Mouse (Mus musculus) embryo, embryonic 10.5 days (tissue): ENCODE measurements around the gene Vps8.

ENCODE experiments used
- DNase-seq: peaks from one replicate; pipeline ENCODE4 v3.0.0-alpha.2; 2015; ENCODE audit warnings: low spot score

Vps8 gene

DNA sequence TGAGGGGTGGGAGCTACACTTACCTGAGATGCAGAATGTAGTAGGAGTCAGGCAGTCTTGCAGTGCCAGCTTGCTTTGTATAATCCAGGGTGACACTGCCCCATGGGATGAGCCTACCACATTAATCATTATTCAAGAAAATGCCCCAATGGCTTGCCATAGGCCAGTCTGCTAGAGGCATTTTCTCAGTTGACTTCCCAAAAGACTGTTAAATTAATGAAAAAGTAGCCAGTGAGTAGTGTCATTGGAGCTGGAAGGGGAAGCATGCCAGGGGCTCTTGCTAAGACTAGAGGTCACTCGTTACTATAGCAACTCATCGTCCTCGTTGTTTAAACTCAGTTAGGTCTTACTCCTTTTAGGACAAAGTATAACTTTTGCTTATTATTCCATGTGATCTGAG lies 130.6 kb downstream of the Vps8 start:
- no peak for DNase-seq

- no peak for DNase-seq
Observed at GRCm38 (mm10) chr16:21562625-21563300, 139.8 kb downstream of the Vps8 start.

DNA sequence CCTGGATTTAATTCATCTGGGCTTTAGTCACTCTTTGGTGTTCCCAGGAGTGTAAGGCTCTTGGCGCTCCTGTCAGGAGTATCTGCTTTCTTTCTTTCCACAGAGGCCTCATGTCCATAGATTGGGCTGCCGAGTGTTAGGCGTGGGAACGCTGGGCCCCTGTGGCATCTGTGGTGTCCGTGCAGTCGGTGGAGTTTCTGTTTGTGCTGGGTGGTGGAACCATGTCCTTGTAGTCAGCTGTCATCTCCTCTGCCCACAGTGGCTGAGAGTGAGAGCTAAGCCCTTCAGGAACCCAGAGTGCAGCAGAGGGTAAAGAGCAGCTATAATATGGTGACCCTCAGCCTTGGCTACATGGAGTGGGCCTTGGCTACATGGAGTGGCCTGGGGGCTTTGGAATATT lies 140.4 kb downstream of the Vps8 start:
- DNase-seq, result no peak

DNA sequence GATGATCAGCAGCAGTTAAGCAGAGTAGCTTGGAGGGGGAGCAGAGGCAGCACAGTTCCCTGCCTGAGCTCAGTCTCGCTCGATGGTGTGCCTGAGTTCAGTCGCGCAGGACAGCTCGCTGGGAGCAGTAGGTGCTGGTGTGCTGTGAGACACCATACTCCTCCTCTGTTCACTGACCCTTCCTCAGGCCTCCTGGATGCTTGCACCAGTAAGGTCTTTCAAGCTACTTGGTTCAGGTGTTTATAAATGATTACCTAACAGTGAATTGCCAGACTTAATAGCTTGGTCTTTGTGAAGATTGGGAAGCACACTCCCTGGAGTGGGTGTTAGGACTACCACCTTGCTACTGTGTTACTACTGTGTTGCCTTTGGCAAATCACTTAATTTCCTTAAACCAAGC lies 144.2 kb downstream of the Vps8 start:
- DNase-seq, result no peak

- DNase-seq, result no peak
Observed at GRCm38 (mm10) chr16:21569952-21570351, 147.0 kb downstream of the Vps8 start.

DNA sequence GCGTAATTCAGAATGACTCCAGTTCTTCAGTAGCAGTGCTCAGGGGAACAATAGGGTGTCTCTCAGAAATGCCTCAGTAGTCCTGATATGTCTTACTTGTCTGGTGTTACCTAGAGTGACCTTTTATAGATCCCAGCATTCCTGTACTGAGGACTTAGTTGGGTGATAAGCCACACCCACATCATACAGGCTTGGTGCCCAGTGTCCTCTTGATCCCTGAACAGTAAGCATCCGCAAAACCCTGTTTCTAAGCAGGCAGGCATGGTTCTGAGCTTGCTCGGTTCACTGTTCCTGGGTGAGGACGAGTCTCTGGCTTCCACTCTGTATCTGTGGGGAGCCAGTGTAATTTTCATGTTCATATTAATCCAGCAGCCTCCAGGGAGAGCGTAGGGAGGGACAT lies 147.9 kb downstream of the Vps8 start:
- DNase-seq, result no peak

DNA sequence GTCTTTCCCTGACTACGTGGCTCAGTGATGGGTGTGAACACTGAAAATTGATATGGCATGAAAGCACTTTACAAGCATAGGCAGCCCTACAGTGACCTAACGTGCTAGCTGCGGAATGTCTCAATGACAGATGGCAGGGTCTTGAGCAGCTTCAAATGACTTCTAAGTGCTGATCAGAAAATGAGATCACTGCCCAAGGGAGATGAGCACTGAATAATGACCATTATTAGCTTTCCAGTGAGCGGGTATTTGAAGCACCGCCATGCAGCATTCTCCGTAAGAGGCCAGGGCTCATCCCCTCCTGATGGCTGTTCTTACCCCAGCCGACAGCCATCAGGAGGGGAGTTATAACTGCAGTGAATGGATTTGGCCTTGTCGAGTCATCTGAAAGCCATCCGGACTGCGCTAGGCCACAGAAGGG lies 153.1 kb downstream of the Vps8 start:
- DNase-seq, result peak; percentile 61

DNA sequence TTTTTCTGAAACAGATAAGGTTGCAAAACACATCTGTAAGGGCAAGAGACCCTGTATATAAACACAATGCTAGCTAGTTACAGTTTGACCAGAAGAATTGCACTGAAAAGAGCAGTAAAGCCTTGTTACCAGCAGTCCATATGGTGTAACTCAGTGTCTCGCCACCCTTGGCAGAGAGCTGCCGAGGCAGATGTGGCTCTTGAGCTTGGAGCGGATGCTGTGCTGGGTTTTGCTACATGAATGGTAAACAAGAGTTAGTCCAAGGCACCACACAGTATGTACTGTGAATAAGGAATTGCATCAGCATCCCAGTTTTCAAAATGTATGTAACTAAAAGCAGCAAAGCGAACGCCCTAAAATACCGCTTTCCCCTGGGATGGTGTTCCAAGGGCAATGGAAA lies 166.2 kb downstream of the Vps8 start:
- DNase-seq, result no peak

GRCm38 (mm10) chr16:21590806-21591205 lies 167.9 kb downstream of the Vps8 start:
- peak; percentile 27 for DNase-seq

DNA sequence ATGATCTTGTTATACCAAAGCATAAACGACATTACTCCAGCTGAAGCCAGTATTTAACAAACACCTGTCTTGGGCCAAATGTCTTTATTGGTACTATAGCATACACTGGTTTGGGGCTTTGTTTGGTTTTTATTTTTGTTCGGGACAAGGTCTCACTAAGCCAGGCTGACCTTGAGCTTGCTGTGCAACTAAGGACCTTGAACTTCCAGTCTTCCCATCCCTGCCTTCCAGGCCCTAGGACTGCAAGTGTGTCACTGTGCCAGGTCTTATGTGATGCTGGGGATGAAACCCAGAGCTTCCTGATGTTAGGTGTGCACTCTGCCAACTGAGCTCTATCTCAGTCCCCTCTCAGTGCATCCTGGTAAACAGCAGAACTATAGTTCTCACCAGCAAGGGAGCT lies 168.6 kb downstream of the Vps8 start:
- no peak for DNase-seq

GRCm38 (mm10) chr16:21595539-21595938 lies 172.6 kb downstream of the Vps8 start:
- DNase-seq, result no peak

GRCm38 (mm10) chr16:21604354-21604753 lies 181.4 kb downstream of the Vps8 start:
- DNase-seq, result no peak

DNA sequence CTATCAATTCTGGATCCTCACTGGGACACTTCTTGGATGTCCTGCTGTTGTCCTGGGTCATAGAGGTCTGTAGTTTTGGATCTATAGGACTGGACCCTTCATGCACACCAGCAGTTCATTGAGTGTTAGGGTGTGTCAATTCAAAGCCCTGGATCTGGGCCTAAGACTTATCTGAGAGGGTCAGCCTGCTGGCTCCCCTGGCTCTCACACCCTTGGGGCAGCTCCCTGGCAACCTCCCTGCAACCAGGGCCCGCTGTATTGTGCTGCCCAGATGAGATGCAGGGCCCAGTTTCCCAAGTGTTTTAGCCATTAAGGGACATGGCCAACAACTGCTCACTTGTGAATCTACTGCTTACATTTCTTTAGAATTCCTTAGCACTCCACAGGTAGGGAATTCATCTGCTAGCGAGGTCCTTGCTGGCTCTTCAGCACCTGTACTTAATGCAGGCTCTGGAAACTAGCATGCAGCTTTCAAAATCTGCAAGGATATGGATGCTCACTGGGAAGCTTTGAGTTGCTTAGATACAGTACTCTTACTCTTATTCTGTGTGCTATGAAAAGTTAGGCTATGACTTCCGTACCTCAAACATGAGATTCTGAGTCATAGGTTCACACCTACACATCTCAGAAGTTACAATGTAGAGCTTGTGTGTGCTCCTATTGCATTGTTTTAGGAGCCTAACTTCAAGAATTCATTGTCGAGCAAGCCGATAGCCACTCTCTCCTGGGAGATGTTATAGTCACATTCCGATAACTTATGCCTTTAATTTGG lies 183.5 kb downstream of the Vps8 start:
- no peak for DNase-seq

GRCm38 (mm10) chr16:21607021-21607650 lies 184.2 kb downstream of the Vps8 start:
- DNase-seq, result no peak

DNA sequence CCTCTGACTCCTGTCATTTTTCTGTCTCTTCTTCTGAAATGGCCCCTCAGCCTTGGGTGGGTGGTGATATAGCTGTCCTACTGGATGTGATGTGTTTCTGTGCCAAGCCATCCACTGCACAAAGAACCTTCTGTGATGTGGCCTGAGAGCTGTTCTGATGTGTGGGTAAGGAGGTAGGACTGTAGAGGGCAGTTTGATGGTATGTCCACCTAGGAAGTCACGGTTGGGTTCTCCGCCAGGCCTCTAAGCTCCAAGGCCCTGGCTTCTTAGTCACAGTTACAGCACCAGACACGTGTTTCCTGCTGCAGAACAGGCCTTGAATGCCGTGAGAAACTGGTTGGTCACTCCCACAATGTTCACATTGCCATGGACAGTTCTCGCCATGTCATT lies 184.7 kb downstream of the Vps8 start:
- DNase-seq, result no peak

DNA sequence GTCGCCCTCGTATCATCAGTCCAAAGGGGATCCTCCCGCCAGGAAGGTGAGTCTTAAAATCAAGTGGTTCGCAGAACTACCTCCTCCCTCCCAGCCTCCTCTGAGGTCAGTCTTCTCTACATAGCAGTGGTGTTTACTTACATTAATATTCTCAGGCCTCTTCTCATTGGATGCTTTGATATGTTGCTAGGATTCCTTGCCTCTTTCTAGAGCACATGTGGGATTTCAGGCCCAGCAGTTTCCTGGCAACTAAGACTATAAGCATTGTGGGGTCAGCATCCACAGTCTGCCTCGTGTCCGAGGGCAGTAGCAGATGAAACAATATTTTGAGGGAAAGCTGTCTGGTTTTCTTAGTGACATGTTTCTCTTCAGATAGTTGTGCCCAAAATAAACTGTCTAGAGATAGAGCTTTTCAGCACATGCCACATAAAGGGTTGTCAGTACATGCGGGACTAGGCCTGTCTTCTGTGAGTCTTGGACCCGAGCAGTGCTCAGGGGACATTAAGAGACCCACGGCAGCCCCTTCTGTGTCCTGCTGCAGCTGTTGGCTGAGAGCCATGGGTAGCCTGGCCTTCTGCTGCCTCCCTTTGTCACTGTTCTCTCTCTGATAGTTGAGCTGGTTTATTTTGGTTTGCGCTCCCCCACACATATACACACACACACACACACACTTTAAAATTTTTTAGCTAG lies 185.4 kb downstream of the Vps8 start:
- DNase-seq, result no peak

DNA sequence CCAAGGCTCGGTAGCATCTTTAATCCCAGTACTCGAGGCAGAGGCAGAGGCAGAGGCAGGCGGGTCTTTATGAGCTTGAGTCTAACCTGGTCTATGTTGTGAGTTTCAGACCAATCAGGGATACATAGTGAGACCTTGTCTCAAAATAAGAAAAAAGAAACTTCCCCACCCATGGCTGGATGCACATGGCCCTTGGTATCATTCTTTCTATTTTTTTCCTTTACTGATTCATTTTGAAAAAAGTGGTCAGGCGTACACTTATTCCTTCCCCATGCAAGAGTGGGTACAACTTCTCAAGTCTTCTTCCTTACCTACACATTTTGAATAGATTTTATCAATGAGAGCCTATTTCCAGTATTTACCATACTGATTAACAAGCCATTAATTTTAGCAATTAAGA lies 187.6 kb downstream of the Vps8 start:
- DNase-seq, result no peak

DNA sequence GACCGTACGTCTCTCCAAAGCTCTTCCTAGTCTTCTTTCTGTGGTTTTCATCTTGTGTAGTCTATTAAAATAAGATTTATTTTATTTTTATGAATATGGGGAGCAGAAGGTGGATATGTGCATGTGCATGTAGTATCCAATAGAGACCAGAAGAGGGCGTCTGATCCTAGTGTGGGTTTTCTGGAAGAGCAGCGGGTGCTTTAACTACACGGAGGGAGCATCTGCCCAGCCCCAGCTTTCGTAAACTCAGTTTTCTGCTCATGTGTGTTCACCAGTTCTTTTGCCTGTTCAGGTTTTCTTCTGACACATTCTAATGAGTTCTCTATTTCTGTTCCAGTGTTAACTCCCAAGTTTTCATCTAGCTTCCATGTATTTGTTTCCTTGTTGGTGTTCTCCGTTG lies 192.9 kb downstream of the Vps8 start:
- peak; percentile 67 for DNase-seq

DNA sequence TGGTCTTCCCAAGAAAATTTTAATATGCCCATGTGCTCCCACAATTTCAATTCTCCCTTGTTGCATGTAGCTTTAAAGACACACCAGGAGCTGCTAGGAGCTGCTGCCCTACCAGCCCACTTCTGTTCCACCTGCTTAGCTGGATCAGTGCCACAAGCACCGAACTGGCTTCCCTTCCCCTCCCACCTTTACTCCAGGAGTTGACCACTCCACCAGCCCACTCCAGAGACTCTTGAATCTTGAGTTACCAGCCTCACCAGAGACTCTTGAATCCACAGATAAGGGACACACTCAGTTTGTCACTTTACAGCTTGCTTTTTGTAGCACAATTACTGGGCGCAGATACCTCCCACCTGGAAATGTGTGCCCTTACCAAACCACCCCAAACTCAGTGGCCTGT lies 197.7 kb downstream of the Vps8 start:
- no peak for DNase-seq

GRCm38 (mm10) chr16:21625784-21626634 lies 203.1 kb downstream of the Vps8 start:
- no peak for DNase-seq

DNA sequence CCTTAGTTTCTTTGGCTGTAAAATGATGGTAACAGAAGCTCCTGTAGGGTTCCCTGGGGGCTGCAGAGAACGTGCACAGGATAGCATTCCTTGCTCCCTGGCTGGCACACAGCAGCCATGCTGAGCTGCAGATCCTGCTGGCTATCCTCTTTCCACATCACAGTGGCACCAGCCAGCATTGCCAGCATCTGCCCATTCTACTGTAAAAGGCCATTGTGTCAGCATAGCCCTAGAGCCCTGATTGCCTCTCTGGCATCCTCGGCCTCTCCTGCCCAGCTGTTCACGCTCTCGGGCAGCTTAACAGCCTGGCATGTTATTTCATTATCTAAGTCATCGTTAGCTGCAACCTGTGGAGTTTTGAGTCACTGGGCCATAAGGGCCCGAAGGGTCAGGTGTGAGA lies 204.3 kb downstream of the Vps8 start:
- no peak for DNase-seq
